Mouse (Mus musculus): ENCODE results near the gene Acss1.

Acss1 gene

DNA sequence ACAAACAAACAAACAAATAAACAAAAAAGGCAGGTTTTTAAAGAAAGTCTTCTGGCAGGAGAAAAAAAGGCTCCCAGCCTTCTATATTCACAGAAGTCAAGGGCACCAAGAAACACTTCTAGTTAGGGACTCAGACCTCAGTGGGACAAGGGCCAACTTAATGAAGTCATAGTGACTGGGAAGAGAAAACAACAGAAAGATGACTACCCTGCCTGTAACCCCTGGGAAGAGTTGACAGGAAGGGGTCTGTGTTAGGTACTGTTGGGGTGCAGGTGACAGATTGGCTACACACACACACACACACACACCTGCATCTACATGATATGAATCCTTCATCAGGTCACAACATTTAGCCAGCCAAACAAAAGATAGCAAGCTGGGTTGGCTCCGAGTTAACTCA, 25.1 kb downstream of the Acss1 start:
- no peak for DNase-seq (ENCODE audit: low read depth, low spot score)

DNA sequence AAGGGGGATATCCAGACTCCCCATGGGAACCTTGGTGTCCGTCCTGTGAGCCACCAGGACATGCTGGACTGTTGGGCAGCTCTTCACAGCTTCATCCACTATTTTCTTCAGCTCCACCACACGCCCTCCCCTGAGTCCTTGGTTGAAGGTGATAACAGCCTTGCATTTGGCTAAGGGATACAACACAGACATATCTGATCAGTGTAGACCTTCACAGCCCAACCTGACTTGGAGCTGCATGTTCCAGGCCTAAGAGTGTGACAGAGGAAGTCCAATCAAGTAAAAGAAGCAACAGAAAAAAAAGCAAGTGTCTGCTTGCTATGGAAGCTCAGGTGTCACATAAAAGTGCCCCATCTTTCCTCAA, 29.9 kb downstream of the Acss1 start:
- no peak for DNase-seq (ENCODE audit: low read depth, low spot score)

- DNase-seq (ENCODE audit: low read depth, low spot score) = no peak
Observed at GRCm38 (mm10) chr2:150637702-150638369, 30.5 kb downstream of the Acss1 start.

DNA sequence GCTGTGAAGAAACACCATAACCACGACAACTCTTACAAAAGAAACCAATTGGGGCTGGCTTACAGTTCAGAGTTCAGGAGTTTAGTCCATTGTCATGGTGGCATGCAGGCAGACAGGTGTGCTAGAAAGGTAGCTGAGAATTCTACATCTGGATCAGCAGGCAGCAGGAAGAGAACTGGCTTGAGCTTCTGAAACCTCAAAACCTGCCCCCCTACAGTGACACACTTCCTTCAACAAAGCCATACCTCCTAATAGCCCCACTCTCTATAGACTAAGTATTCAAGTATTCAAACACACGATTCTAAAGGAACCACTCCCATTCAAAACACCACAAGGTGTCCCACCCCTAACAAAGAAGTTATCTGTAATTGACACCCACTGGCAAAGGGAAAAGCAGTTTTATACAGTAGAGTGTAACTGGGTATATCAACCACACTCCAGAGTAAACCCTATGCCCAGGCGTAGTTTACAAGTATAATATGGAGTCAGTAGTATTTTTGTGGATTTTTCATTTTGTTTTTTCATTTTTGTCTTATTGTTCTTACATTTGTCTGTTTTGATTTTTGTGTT, 32.3 kb downstream of the Acss1 start:
- no peak for DNase-seq (ENCODE audit: low read depth, low spot score)

GRCm38 (mm10) chr2:150629255-150629654, 39.0 kb downstream of the Acss1 start:
- no peak for DNase-seq (ENCODE audit: low read depth, low spot score)

- no peak for DNase-seq (ENCODE audit: low read depth, low spot score)
Observed at GRCm38 (mm10) chr2:150627140-150627539, 41.2 kb downstream of the Acss1 start.

DNA sequence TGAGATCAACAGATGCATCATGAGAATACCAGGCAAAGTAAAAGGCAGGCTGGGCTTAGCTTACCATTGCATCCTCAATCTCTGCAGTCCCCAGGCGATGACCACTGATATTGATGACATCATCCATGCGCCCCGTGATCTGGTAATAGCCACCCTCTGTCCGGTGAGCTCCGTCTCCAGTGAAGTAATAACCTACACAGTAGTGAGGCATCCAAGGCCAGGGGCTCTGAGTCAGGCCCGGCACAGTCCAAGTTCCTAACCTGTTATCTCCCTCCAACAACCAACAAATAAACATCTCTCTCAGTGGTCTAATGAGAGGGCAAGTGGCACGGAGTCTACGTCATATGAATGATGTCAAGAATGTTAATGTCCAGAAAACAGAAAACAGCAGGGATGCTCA, 43.4 kb downstream of the Acss1 start:
- DNase-seq (ENCODE audit: low read depth, low spot score) = no peak

DNA sequence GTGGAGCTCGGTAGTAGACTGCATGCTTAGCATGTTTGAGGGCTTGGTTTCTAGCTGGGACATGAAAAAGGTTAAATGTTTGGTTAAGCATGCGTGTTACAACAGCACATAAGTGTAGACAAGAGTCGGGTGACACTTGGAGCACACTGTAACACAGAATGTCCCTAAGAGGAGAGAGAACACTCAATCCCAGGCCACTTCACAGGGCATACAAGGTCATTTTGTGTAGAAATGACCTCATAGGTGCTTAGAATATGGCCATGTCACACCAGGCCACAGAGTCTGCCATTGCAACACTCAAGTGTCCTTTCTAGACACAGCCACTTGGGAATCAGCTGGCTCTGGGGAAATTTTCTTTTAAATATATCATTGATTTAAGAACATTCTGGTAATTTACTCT, 44.3 kb downstream of the Acss1 start:
- DNase-seq (ENCODE audit: low read depth, low spot score) = no peak

GRCm38 (mm10) chr2:150621698-150622097, 46.6 kb downstream of the Acss1 start:
- no peak for DNase-seq (ENCODE audit: low read depth, low spot score)

DNA sequence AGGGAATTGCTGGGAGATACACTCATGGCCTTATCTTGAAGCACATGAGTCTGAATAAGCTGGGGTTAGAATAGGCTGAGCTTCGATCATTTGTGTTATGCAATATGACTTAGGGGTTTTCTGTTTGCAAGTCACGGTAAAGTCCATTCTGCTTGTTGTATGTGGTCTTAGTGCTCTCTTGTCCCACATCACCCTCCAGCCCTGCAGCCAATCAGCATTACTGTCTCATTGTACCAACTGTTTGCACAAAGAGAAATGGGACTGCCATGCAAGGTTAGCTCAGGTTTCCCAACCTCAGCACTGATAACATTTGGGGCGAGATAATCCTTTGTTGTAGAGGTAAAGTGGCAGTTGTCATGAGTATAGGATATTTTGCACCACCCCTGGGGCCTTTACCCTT, 58.2 kb downstream of the Acss1 start:
- no peak for DNase-seq (ENCODE audit: low read depth, low spot score)

DNA sequence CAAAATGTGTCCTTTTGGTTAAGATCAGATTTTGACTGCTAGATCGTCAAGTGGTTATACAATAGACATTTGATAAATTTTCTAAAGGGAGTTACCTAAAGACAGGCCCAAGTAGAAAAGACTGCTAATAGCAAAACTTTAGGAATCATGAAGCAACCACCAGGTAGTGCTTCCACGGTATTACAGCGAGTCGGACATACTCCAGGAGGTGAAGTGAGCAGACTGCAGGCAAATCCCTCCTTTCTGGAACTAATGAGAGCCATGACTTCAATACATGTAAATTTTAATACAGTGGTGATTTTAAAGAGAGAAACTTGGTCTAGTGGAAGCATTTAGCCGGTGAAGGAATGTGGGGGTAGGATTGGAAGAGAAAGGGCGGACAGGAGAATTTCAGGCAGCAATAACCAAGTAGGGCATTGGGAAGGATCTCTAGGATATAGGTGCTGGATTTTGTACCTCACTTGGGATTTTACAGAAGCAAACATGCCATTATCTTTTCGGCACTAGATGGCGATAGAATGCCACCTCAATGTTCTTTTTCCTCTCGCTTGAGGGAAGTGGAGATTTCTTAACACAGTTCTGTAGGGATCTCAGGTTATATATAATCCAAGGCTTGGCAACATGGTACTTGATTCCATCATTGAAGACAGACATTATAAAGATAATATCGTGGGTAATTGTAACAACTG, 59.3 kb downstream of the Acss1 start:
- DNase-seq (ENCODE audit: low read depth, low spot score) = peak; percentile 71

- DNase-seq (ENCODE audit: low read depth, low spot score) = peak; percentile 97
Observed at GRCm38 (mm10) chr2:150608087-150608799, 60.1 kb downstream of the Acss1 start, which contains the start of gene Apmap. Apmap (minus strand) TSS chr2:150608567.

- no peak for DNase-seq (ENCODE audit: low read depth, low spot score)
Observed at GRCm38 (mm10) chr2:150607086-150607485, 61.2 kb downstream of the Acss1 start.

- no peak for DNase-seq (ENCODE audit: low read depth, low spot score)
Observed at GRCm38 (mm10) chr2:150604802-150605201, 63.5 kb downstream of the Acss1 start.

- DNase-seq (ENCODE audit: low read depth, low spot score) = no peak
Observed at GRCm38 (mm10) chr2:150602166-150602565, 66.1 kb downstream of the Acss1 start.

- DNase-seq (ENCODE audit: low read depth, low spot score) = no peak
Observed at GRCm38 (mm10) chr2:150600263-150600662, 68.0 kb downstream of the Acss1 start.

DNA sequence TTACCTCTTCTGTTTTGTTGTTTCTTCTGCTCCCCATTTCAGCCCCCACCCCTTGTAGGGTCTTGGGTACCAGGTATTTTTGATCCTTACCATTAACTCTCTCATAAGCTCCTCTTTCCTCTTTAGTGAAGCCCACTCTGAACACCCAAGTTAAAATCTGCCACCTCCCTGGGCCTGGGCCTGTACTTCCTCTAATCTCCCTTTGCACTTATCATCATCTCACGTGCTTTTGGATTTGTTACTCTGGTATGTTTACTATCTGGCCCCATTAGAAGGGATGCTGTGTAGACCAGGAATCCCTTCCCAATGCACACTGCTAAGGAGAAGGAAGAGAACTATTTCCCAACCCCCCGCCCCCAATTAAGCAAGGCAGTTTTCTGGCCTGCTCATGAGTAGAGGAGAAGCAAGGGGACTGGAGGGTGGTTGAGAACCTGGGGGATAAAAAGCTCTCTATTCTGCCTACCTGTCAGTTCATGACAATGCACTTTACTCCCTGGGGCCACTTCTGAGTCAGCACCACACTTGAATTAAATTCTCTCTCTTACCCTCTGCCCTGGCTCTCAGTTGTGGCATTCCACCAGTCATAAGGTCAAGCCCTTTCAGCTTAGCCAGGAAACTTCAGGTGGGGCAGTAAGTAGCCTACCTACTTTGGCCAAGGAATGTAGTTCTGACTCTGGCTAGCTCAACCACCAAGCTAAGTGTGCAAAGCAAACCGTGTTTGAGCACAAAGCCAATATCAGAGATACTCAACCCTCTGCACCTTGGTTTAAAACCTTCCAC, 72.7 kb downstream of the Acss1 start:
- DNase-seq (ENCODE audit: low read depth, low spot score) = no peak

DNA sequence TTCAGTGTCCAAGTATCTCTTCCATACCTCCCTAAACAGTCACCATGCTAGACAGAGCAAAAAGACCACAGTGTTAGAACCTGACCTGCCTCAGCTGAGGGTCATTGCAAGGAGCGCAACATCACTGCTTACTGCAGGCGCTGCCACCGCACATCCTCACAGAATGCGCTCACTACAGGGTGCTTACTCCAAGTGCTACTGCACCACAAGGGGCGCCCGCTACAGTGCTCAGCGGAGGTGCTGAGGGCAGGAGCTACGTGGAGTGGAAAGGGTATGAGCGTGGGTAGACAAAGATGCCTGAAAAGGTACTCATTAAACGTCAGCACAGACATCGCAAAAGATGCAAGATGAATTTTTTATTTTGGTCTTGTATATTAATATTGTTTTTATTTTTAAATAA, 79.2 kb downstream of the Acss1 start:
- DNase-seq (ENCODE audit: low read depth, low spot score) = no peak

DNA sequence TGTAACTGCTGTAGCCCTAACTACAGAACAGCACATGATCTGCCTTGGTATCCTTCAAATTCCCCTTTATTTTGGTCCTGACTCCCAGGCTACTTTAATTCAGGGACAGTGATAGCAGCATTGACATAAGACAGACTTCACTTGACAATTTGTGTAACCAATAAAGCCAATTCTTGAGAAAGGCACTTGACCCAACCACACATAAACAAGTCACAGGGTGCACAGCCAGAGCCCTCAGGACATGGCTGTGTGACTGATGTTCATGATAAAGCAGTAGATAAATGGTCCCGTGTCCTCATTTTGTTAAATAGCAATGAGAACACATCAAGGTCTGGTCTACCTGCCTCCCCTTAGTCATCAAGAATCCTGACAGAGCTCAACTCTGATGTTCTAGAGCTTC, 88.7 kb downstream of the Acss1 start:
- no peak for DNase-seq (ENCODE audit: low read depth, low spot score)

DNA sequence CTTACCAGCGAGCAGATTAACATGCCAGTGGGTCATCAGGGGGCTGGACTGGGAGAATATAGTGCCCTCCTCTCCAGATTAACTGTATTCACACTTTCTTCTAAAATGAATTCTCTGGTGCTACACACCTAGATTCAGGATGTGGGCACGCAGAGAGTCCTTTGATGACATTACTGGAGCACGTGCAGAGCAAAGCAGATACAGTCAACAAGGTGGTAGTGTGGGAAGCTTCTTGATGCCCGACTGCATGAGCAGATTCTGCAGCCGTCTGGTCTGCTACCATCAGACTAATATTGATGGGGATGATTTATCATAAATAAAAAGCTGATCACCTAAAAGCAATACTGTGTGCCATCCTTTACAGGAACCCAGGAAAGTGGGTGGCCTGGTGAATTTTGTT, 89.7 kb downstream of the Acss1 start:
- peak; percentile 73 for DNase-seq (ENCODE audit: low read depth, low spot score)

GRCm38 (mm10) chr2:150576256-150576655, 92.0 kb downstream of the Acss1 start:
- DNase-seq (ENCODE audit: low read depth, low spot score) = no peak

GRCm38 (mm10) chr2:150572463-150572862, 95.8 kb downstream of the Acss1 start:
- no peak for DNase-seq (ENCODE audit: low read depth, low spot score)

Measured in CD4-positive helper T cell, adult 2 months (primary cell).